Mouse (Mus musculus): ENCODE results near the gene 4930523C07Rik. TPM values are rescaled to one million over a fixed set of nuclear protein-coding genes. Genes with fewer than 3 reads are reported as not detected.

4930523C07Rik gene
- polyA plus RNA-seq, 1 experiment = 9.5 TPM

DNA sequence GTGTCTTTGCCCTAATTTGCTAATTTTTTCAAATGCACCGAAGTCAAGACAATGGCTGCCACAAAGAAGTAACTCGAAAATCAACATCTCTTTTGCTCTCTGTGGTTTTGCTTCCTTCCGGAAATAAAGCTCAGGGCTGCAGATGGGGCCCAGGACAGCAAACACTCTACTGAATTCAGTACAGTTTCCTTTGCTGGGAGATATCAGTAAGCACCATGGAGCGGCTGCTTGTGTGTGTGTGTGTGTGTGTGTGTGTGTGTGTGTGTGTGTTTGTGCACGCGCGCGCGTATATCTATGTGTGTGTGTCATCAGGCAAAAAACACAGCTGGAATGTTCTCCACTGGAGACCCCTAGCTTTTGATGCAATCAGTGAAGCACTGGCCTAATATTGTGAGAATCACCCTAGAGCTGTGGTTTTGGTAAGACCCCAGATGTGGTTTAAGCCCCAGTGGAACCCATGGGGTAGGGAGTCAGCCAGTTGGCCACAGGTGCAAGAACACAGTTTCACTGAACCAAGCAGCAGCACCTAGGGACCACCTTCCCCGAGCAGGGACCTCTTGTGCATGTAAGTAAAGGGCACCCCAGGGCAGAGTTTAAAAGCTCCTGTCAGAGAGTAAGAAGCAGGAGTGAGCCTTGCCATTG is 19.7 kb upstream of the 4930523C07Rik start:
- WGBS = 88% methylated on average over 10 of the region's 10 CpGs
- Histone ChIP-seq H3K4me1 (ENCODE audit: control insufficient read depth, insufficient read depth, low read length) (no peaks in the 10 kb centered on the region), H3K4me3 (ENCODE audit: insufficient read depth, low read depth, low read length) (no peak overlapping the region)

DNA sequence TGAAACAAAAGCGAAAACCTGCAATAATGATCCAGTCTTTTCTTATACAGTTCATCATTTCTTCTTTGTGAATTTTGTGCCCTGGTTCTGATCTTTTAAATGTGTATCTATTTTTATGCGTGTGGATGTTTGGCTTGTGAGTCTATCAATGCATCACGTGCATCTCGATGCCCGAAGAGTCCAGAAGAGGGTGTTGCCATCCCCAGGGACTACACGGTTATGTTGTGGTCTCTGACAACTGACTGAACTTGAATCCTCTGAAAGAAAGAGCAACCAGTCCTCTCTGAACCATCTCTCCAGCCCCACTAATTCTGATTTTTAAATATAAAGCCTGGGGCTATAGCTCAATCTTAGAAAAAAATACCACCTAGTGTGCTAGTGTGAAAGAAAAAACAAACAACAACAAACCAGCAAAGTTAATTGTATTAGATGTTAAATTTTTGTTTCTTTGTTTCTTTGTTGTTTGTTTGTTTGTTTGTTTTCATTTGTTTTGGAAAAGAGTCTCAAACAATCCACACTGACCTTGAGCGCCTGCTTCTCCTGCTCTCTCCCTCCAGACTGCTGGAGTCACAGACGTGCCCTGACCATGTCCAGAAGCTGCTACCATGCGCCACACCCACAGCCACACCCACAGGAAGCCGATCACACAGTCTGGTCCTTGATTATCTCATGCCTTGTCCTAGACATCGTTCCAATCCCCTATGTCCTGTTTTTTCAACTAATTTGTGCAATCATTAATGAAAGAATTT is 18.9 kb upstream of the 4930523C07Rik start:
- no peak for TF ChIP-seq POLR2A (IDR thresholded peaks at IDR 0.05; ENCODE audit: low read depth, low read length)
- no peak for TF ChIP-seq CTCF (conservative IDR thresholded peaks at IDR 0.05; ENCODE audit: insufficient read depth, insufficient read length, low read depth, low read length)

More for the DNA sequence above, 19.7 kb upstream of the 4930523C07Rik start:
- H3K36me3 ChIP-seq (ENCODE audit: control insufficient read depth, insufficient read depth, low read length) = no peaks in the 10 kb centered on the region
- no peak for TF ChIP-seq CTCF (conservative IDR thresholded peaks at IDR 0.05; ENCODE audit: insufficient read depth, insufficient read length, low read depth, low read length)
- TF ChIP-seq POLR2A (IDR thresholded peaks at IDR 0.05; ENCODE audit: low read depth, low read length) = no peak
- no peaks in the 10 kb centered on the region for H3K27me3 ChIP-seq (replicated peaks; ENCODE audit: control insufficient read depth, insufficient read depth, low read length)
- H3K27ac ChIP-seq (ENCODE audit: insufficient read depth, low read depth, low read length) = no peak overlapping the region
- DNase-seq = no peak

DNA sequence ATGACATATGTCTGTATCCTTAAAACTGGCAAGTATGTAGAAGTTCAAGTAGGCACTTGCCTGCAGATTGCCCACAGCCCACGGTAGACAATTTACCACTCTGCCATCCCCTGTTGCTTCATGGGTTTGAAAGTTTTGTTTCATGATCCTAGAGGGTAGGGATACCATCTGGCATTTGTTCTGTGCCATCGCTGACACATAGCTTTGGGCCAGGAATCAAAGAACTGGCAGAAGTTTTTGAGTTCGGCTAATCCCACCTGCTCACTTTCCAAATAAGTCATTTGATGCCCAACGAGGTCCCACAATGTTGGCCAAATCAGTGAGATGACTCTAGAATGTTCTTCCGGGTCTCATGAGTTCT is 18.3 kb upstream of the 4930523C07Rik start:
- no peaks in the 10 kb centered on the region for H3K4me1 ChIP-seq (ENCODE audit: control insufficient read depth, insufficient read depth, low read length)

More for the DNA sequence above, 18.9 kb upstream of the 4930523C07Rik start:
- Histone ChIP-seq H3K27ac (ENCODE audit: insufficient read depth, low read depth, low read length) (no peak overlapping the region), H3K4me1 (ENCODE audit: control insufficient read depth, insufficient read depth, low read length) (no peaks in the 10 kb centered on the region), H3K36me3 (ENCODE audit: control insufficient read depth, insufficient read depth, low read length) (no peaks in the 10 kb centered on the region), H3K27me3 (replicated peaks; ENCODE audit: control insufficient read depth, insufficient read depth, low read length) (no peaks in the 10 kb centered on the region), H3K4me3 (ENCODE audit: insufficient read depth, low read depth, low read length) (no peak overlapping the region)
- WGBS = 67% methylated on average over 11 of the region's 11 CpGs
- no peak for DNase-seq

DNA sequence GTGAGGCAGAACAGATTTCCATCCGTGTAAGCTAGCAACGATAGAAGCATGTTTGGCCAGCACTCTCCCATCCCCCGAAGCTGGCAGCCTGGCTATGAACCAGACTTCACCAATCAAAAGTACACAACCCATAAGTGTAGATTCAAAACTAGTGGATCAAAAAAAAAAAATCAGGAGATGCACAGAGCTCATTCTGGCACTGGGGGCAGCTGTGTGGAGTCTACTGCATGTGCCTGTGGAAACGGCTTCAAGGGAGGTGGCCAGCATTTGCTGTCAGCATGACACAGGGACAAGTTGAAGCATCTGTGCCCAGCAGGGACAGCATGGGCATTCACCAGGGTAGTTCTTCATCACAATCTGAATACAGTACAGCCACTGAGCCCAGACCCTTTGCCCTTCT is 16.2 kb upstream of the 4930523C07Rik start:
- DNase-seq = no peak
- 59% methylated on average over 4 of the region's 4 CpGs for WGBS
- Histone ChIP-seq H3K4me3 (ENCODE audit: insufficient read depth, low read depth, low read length) (no peak overlapping the region), H3K27ac (ENCODE audit: insufficient read depth, low read depth, low read length) (no peak overlapping the region), H3K4me1 (ENCODE audit: control insufficient read depth, insufficient read depth, low read length) (no peaks in the 10 kb centered on the region), H3K36me3 (ENCODE audit: control insufficient read depth, insufficient read depth, low read length) (no peaks in the 10 kb centered on the region), H3K27me3 (replicated peaks; ENCODE audit: control insufficient read depth, insufficient read depth, low read length) (no peaks in the 10 kb centered on the region)
- TF ChIP-seq CTCF (conservative IDR thresholded peaks at IDR 0.05; ENCODE audit: insufficient read depth, insufficient read length, low read depth, low read length) = no peak
- no peak for TF ChIP-seq POLR2A (IDR thresholded peaks at IDR 0.05; ENCODE audit: low read depth, low read length)

More for the DNA sequence above, 18.3 kb upstream of the 4930523C07Rik start:
- TF ChIP-seq CTCF (conservative IDR thresholded peaks at IDR 0.05; ENCODE audit: insufficient read depth, insufficient read length, low read depth, low read length) (no peak), POLR2A (IDR thresholded peaks at IDR 0.05; ENCODE audit: low read depth, low read length) (no peak)
- no peak for DNase-seq
- 87% methylated on average over 5 of the region's 5 CpGs for WGBS
- no peaks in the 10 kb centered on the region for H3K36me3 ChIP-seq (ENCODE audit: control insufficient read depth, insufficient read depth, low read length)
- no peak overlapping the region for H3K4me3 ChIP-seq (ENCODE audit: insufficient read depth, low read depth, low read length)
- H3K27ac ChIP-seq (ENCODE audit: insufficient read depth, low read depth, low read length) = no peak overlapping the region
- no peaks in the 10 kb centered on the region for H3K27me3 ChIP-seq (replicated peaks; ENCODE audit: control insufficient read depth, insufficient read depth, low read length)

DNA sequence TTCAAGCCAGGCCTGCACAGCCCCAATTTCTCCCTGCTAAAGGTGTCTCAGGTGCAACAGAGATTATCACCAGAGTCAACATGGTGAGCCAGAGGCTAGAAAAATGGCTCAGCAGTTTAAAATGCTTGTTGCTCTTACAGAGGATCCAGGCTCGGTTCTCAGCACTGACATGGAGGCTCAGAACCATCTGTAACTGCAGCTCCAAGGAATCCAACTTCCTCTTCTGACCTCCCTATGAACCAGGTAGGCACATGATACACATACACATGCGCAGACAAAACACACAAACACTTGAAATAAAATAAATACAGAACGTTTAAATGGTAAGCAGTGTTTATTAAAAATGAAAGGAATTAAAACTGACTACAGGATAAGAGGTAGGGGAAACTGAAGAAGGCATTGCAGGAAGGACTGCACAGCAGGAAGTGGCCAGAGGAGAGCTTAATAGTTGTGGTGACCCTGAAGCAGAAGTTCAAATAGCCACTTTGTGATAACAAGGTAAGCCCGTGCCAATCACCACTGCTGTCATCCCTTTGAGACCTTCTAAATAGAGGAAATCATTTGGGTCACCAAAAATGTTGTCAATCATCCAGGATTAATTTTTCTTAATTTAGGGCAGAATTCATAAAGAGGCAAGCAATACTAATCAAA is 10.1 kb upstream of the 4930523C07Rik start:
- no peak overlapping the region for H3K27ac ChIP-seq (ENCODE audit: insufficient read depth, low read depth, low read length)
- H3K36me3 ChIP-seq (ENCODE audit: control insufficient read depth, insufficient read depth, low read length) = no peaks in the 10 kb centered on the region
- H3K27me3 ChIP-seq (replicated peaks; ENCODE audit: control insufficient read depth, insufficient read depth, low read length) = no peaks in the 10 kb centered on the region
- no peak overlapping the region for H3K4me3 ChIP-seq (ENCODE audit: insufficient read depth, low read depth, low read length)
- 84% methylated on average over 4 of the region's 4 CpGs for WGBS
- no peak for DNase-seq
- 0 out of 2 replicates have a peak, but pooled peaks cover 3% of the 10 kb centered on the region for H3K4me1 ChIP-seq (ENCODE audit: control insufficient read depth, insufficient read depth, low read length)
- TF ChIP-seq POLR2A (IDR thresholded peaks at IDR 0.05; ENCODE audit: low read depth, low read length) (no peak), CTCF (conservative IDR thresholded peaks at IDR 0.05; ENCODE audit: insufficient read depth, insufficient read length, low read depth, low read length) (no peak)

DNA sequence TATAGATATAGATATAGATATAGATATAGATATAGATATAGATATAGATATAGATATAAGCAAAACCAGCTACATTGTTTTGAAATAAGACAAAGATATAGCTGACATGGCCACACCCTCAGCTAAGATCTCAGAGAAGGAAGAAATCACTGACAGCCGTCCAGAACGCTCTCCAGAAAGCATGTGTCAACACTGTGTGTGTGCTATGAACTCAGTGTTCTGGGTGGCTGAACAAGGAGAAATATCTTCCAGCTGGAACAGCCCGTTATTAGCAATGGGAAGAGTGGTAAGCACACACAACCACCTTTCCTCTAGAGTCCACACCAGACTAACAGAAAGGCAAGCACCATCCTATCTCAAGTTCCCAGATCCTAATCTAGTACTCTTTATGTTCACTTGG is 8.6 kb upstream of the 4930523C07Rik start:
- Histone ChIP-seq H3K27me3 (replicated peaks; ENCODE audit: control insufficient read depth, insufficient read depth, low read length) (no peaks in the 10 kb centered on the region), H3K4me1 (ENCODE audit: control insufficient read depth, insufficient read depth, low read length) (0 out of 2 replicates have a peak, but pooled peaks cover 3% of the 10 kb centered on the region), H3K27ac (ENCODE audit: insufficient read depth, low read depth, low read length) (no peak overlapping the region), H3K36me3 (ENCODE audit: control insufficient read depth, insufficient read depth, low read length) (no peaks in the 10 kb centered on the region), H3K4me3 (ENCODE audit: insufficient read depth, low read depth, low read length) (no peak overlapping the region)
- TF ChIP-seq CTCF (conservative IDR thresholded peaks at IDR 0.05; ENCODE audit: insufficient read depth, insufficient read length, low read depth, low read length) = no peak
- DNase-seq = no peak
- WGBS = 28% methylated on average over 3 of the region's 3 CpGs

DNA sequence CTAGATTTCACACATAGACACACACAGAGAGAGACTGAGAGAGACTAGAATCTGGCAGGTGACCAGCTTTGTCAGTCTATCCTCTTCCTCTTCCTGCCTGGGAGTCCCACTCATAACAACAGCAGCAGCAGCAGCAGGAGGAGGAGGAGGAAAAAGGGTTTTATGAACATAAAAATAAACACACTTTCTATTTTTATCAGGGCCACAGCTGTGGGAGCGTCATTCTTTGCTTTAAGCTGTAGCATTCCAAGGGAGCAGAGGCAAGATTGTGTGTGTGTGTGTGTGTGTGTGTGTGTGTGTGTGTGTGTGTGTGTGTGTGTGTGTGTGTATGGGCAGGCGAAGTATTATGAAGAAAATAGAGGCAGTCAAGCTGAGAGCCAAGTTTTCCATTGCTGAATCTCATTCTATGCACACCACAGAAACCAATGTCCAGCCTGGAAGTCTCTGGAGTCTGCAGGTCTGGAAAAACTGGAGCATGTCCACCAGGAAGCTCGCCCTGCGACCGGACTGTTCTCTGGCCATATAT is 7.1 kb upstream of the 4930523C07Rik start:
- 43% methylated on average over 5 of the region's 5 CpGs for WGBS
- DNase-seq = peak; percentile 71

More for the DNA sequence above, 7.1 kb upstream of the 4930523C07Rik start:
- Histone ChIP-seq H3K36me3 (ENCODE audit: control insufficient read depth, insufficient read depth, low read length) (no peaks in the 10 kb centered on the region), H3K4me3 (ENCODE audit: insufficient read depth, low read depth, low read length) (no peak overlapping the region), H3K27me3 (replicated peaks; ENCODE audit: control insufficient read depth, insufficient read depth, low read length) (no peaks in the 10 kb centered on the region), H3K27ac (ENCODE audit: insufficient read depth, low read depth, low read length) (peak overlapping the region; percentile 73), H3K4me1 (ENCODE audit: control insufficient read depth, insufficient read depth, low read length) (0 out of 2 replicates have a peak, but pooled peaks cover 3% of the 10 kb centered on the region)
- no peak for TF ChIP-seq CTCF (conservative IDR thresholded peaks at IDR 0.05; ENCODE audit: insufficient read depth, insufficient read length, low read depth, low read length)
- no peak for TF ChIP-seq POLR2A (IDR thresholded peaks at IDR 0.05; ENCODE audit: low read depth, low read length)
